Mouse (Mus musculus) gastrocnemius, postnatal 36 days (tissue): ENCODE results near the gene Hsf2bp. TPM values are rescaled to one million over a fixed set of nuclear protein-coding genes. Genes with fewer than 3 reads are reported as not detected.

Experiments
- DNase-seq, 2 experiments: peaks; one replicate each; pipeline ENCODE4 v3.0.0; 2022
- intact Hi-C: fragments of 180-260 bp; cut with DNase I; formaldehyde crosslinking; loops from one replicate; pipeline ENCODE4 v1.15.1; 2025
- total RNA-seq, 2 experiments: library from RNA; stranded (reverse); gene quantifications; 2 replicates each; pipeline ENCODE4 v1.2.3; 2021

Hsf2bp gene
- total RNA-seq, 2 experiments from 2014 or later = 0.59 to 0.67 TPM

DNA sequence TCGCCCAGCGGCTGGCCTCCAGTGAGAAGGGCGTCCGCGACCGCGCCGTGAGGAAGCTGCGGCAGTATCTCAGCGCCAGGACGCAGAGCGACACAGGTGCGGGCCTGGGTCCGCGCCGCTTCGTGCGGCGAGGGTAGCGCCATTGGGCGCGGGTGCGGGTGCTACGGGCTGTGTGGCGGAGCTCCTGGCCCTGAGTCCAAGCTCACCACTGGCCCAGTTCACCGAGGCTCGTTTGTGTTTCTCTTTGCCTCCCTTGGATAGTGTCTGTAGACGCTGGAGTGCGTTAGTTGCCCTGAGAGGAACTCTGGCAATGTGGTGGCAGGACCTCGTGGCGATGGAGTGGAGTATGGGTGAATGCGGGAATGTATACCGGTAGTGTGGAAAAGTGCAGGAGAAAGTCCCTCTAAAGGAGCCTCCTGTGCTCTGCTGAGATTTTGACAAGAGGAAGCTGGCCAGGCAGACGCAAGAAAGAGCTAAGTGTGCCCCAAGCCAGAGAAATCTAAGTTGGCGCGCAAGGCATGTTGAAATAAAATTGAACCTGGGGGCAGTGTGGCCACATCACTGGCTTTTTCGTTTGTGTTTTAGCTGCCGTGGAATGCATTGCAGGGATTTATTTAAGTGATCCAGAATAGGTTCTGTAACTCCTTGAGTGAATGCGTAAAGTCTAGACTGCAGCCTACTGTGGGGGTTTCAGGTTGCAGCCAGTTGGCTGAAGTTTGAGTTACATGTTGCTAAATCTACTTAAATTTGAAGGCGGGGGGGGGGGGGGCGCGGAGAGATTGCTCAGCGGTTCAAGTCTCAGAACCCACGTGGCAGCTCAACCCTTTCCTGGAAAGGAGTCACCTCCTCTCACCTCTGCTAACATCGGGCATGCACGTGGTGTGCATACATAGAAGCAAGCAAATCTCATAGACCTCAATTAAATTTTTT, 625 bp upstream of the Hsf2bp start:
- intact Hi-C loops = no loop called here
- DNase-seq = no peak

DNA sequence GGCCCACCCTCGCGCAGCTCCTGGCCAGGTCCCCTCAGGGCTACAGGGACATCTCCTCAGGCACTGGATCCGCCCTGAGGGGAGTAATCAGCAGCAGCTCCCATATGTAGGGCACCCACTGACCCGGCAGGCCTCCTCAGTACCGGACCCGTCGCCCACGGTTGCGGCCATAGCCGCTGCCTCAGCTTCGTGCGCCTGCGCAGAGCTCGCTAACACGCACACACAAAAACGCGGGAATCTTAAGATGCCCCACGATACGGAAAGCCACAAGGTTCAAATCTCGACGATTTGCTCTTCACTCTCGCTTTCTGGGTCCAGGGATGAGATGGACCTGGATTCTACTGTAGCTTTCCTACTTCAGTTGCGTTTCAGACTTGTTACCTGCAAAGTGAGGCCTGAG, 1.8 kb downstream of the Hsf2bp start:
- no peak for DNase-seq
- intact Hi-C loops = no loop called here

- intact Hi-C loops = no loop called here
- DNase-seq = no peak
These were observed 4.5 kb downstream of the Hsf2bp start for GRCm38 (mm10) chr17:32031684-32032083.

GRCm38 (mm10) chr17:32028301-32028700, 7.8 kb downstream of the Hsf2bp start:
- intact Hi-C loops = loop anchor here (5.0 to 10.0 kb wide), 3 partner anchors 44 to 264 kb away; no protein-coding TSS in a partner anchor
- no peak for DNase-seq

DNA sequence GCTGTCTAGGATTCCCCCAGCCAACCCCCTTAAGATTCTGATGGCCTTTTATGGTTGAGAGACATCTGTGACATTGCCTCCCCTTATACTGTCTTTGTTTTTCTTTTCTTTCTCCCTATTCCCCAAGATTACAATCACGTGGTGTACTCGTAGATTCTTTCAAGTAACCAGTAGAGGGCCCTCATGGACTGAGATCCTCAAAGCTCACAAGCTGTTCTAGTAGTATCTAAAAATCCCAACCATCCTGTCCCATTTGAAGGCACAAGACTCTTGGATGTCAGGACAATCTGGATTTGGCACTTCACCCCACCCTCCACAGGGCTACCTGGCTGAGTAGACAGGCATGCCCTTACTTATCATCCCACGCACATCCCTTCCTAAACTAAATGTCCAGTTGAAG, 8.5 kb downstream of the Hsf2bp start:
- DNase-seq = no peak
- intact Hi-C loops = loop anchor here (2.0 to 10.0 kb wide), 4 partner anchors 45 to 263 kb away; no protein-coding TSS in a partner anchor

DNA sequence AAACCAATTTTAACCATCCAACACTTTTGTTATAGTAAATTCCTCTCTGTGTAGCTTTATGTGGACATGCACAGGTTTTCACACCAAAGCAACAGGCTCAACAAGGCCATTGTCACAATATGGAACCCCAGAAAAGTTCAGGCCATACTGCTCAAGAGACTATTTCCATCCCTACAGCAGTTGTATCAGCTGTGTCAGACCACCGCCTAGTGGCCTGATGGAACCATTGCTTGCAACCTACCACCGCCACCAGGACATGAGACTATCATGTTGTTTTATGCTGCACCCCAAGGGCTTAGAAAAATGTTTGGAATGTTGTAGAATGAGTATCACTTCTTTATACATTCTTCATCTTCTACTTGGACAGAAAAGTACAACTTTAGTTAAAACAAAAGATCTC, 10.8 kb downstream of the Hsf2bp start:
- peak; percentile 53 to 58 for DNase-seq
- intact Hi-C loops = loop anchor here (1.0 to 10.0 kb wide), 5 partner anchors 47 to 340 kb away; no protein-coding TSS in a partner anchor

GRCm38 (mm10) chr17:32024671-32025073, 11.5 kb downstream of the Hsf2bp start:
- intact Hi-C loops = loop anchor here (1.0 to 10.0 kb wide), 5 partner anchors 48 to 339 kb away; no protein-coding TSS in a partner anchor
- DNase-seq = no peak

GRCm38 (mm10) chr17:32023088-32023487, 13.1 kb downstream of the Hsf2bp start:
- no peak for DNase-seq
- intact Hi-C loops = loop anchor here (10.0 kb wide), 1 partner anchor 258 kb away; no protein-coding TSS in a partner anchor

DNA sequence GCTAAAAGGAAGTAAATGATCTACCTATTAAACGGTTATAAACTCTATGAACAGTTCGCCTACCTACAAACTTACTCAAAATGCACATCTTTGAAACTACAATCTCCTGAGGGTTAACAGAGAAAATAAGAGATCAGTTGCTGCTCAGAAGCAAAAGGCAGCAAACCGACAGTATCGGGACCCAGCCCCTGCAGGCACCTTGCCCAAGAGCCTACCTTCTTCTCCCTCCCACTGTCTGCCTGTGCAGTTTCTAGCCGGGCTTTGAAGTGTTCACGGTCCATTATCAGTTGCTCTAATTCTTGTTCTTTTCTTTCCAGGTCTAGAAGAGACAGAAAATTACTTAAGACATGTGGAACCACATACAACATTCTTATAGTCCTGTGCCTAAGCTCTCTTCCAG, 13.6 kb downstream of the Hsf2bp start:
- intact Hi-C loops = loop anchor here (10.0 kb wide), 1 partner anchor 258 kb away; no protein-coding TSS in a partner anchor
- DNase-seq = no peak

DNA sequence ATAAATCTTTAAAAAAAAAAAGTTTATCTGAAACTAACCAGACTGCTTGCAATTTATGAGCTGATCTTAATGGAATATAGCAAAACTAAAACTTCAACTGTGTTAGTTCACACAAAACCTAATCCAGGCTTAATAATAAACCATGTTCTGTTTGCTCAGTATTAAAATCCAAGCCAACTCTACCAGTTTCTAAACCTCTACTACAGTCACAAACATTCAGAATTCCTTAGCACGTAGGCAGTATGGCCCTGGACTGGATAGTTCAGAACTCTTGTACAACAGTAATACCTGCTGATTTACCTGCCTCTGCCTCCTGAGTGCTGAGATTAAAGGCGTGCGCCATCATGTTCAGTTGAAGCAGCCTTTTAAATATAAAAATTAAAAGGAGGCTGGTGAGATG, 14.2 kb downstream of the Hsf2bp start:
- intact Hi-C loops = loop anchor here (10.0 kb wide), 1 partner anchor 257 kb away; no protein-coding TSS in a partner anchor
- DNase-seq = no peak

GRCm38 (mm10) chr17:32018127-32018894, 17.8 kb downstream of the Hsf2bp start:
- intact Hi-C loops = no loop called here
- peak in 1 of 2 experiments; percentile 36 for DNase-seq

- no peak for DNase-seq
- intact Hi-C loops = no loop called here
These were observed 19.7 kb downstream of the Hsf2bp start for GRCm38 (mm10) chr17:32016481-32016880.

DNA sequence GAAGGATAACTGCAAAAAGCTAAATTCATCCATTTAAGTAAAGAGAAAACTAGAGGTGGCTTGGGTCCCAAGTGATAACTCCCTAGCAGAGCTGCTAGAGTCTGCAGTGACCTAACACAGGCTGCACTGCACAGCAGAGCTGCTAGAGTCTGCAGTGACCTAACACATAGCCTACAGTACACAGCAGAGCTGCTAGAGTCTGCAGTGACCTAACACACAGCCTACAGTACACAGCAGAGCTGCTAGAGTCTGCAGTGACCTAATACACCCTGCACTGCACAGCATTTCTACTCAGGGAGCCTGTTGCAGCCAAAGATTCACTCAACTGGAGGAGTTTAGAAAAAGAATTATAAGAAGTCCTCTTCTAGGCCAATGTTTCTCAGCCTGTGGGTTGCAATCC, 22.5 kb downstream of the Hsf2bp start:
- intact Hi-C loops = no loop called here
- DNase-seq = no peak

DNA sequence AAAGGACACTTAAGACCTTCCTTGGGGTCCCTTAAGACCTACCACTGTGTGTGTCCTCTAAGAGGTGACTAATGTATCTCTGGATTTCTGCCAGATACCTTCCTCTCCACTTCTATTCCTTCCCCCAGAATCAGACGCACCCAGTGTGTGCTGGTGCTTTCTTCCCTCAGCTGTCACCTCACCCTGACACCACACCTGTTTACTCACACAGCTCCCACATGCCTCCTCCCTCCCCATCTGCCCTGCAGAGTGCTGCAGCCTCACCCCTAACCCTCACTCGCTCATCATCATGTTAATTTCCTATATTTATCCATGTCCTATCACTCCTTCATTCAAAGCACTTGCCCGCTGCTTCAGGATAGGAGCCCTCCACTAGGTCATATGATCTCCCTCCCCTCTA, 23.9 kb downstream of the Hsf2bp start:
- intact Hi-C loops = no loop called here

GRCm38 (mm10) chr17:32011694-32012093, 24.5 kb downstream of the Hsf2bp start:
- intact Hi-C loops = no loop called here

More for the DNA sequence above, 23.9 kb downstream of the Hsf2bp start:
- no peak for DNase-seq

DNA sequence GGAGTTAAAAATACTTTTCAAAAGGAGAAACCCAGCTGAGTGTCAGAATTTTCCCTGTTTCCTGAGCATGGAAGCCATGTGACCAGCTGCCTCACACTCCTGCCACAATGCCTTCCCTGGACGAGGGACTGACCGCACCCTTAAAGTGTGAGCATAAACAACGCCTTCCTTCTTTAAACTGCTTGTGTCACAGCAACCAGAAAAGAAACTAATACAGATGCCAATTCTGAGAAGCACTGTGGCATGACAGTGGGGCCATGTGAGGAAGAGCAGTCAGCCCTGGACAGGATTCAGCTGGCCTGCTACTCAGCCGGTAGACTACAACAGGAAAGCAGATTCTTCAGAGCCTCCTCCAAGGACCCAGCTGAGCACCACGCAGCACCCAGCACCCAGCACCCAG, 29.3 kb downstream of the Hsf2bp start:
- peak in 1 of 2 experiments; percentile 25 for DNase-seq
- intact Hi-C loops = loop anchor here (5.0 kb wide), 1 partner anchor 69 kb away; no protein-coding TSS in a partner anchor

More at GRCm38 (mm10) chr17:32011694-32012093, 24.5 kb downstream of the Hsf2bp start:
- no peak for DNase-seq

GRCm38 (mm10) chr17:32003251-32003650, 32.9 kb downstream of the Hsf2bp start:
- DNase-seq = no peak
- intact Hi-C loops = no loop called here

DNA sequence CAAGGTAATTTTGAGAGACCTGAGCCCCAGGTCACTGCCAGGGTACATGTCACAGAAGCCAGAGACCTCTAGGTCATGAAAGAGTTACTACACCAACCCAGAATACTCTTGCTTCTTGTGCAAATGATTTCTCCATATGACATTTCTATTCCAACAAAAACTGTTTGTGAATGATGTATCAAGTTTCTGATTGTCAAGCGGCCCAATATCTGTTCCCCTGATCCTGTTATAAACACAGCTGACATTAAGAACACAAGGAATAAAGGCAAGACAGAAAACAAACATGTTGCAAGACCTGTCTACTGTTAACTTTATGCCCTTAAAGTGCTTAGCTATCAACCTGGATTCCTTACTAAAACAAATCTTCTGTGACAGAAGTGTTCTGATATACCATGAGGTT, 37.8 kb downstream of the Hsf2bp start:
- intact Hi-C loops = no loop called here
- DNase-seq = no peak

DNA sequence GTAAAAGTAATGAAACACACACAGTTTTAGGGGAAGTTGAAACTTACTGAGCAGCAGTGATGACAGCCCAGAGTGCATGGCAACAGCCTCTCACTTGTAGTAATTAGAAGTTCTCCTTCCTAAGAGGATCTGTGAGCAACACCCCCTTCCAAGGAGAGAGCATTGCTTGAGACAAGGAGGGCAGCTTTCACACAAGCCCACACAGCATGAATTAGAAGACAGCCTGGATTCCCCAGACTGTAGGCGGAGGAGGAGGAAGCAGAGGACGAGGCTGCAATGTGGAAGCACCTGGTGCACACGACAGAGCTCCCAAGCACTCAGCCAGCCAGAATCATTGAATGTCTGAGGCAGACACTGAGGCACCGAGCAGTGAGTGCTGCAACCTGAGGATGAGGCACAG, 39.8 kb downstream of the Hsf2bp start:
- intact Hi-C loops = no loop called here
- no peak for DNase-seq

DNA sequence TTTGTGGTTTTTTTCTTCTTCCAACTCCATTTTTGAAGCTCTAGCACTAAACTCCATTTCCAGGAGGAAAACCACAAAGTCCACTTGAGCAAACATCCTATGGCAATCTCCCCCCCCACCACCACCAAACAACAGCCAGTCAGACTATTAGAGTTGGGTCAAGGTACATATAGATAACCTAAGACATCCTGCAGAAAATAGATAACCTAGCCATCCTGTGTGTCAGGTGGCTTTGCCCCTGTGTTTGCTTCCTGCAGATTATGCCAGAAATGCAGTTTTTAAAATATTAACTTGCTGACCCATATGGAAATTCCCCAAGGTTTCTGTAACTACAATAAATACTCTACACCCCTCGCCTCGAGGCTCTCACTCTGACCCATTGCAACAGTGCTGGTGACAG, 40.4 kb downstream of the Hsf2bp start:
- DNase-seq = no peak
- intact Hi-C loops = no loop called here

- DNase-seq = no peak
- intact Hi-C loops = no loop called here
These were observed 42.0 kb downstream of the Hsf2bp start for GRCm38 (mm10) chr17:31994132-31994531.
